Mouse (Mus musculus) activated CD4-positive, CD25-positive, alpha-beta regulatory T cell, adult 4 months (primary cell): ENCODE measurements around the gene E030018B13Rik. TPM values are rescaled to one million over a fixed set of nuclear protein-coding genes. Genes with fewer than 3 reads are reported as not detected.

ENCODE experiments used
- ATAC-seq: one replicate; pipeline ENCODE4 v1.8.0; 2017
- polyA plus RNA-seq, 2 experiments: library from polyadenylated mRNA; unstranded; fragments of 100-300 nt; shearing (Covaris generic); gene quantifications; one replicate each; pipeline ENCODE4 v1.2.1; 2017

Gene E030018B13Rik
- polyA plus RNA-seq, 2 experiments from 2014 or later = 0.56 TPM; not detected in 1

- no peak for ATAC-seq
Measured at GRCm38 (mm10) chr7:63898201-63898600, 18.5 kb upstream of the E030018B13Rik start.

- no peak for ATAC-seq
Measured at GRCm38 (mm10) chr7:63899925-63900324, 16.7 kb upstream of the E030018B13Rik start.

- no peak for ATAC-seq
Measured at GRCm38 (mm10) chr7:63900411-63900810, 16.2 kb upstream of the E030018B13Rik start.

- no peak for ATAC-seq
Measured at GRCm38 (mm10) chr7:63901346-63901745, 15.3 kb upstream of the E030018B13Rik start.

GRCm38 (mm10) chr7:63901942-63902341 is 14.7 kb upstream of the E030018B13Rik start:
- ATAC-seq = no peak

- ATAC-seq = no peak
Measured at GRCm38 (mm10) chr7:63902604-63903210, 13.9 kb upstream of the E030018B13Rik start.

GRCm38 (mm10) chr7:63903635-63904380 is 12.8 kb upstream of the E030018B13Rik start:
- no peak for ATAC-seq

- no peak for ATAC-seq
Measured at GRCm38 (mm10) chr7:63905190-63905589, 11.5 kb upstream of the E030018B13Rik start.

GRCm38 (mm10) chr7:63905642-63906041 is 11.0 kb upstream of the E030018B13Rik start:
- ATAC-seq = no peak

- ATAC-seq = no peak
Measured at GRCm38 (mm10) chr7:63907778-63908495, 8.7 kb upstream of the E030018B13Rik start.

GRCm38 (mm10) chr7:63908496-63909285 is 8.0 kb upstream of the E030018B13Rik start:
- no peak for ATAC-seq

- no peak for ATAC-seq
Measured at GRCm38 (mm10) chr7:63910225-63910624, 6.4 kb upstream of the E030018B13Rik start.

- ATAC-seq = no peak
Measured at GRCm38 (mm10) chr7:63910912-63911311, 5.7 kb upstream of the E030018B13Rik start.

- no peak for ATAC-seq
Measured at GRCm38 (mm10) chr7:63911383-63912233, 5.0 kb upstream of the E030018B13Rik start.

- no peak for ATAC-seq
Measured at GRCm38 (mm10) chr7:63912234-63912810, 4.3 kb upstream of the E030018B13Rik start.

- no peak for ATAC-seq
Measured at GRCm38 (mm10) chr7:63912924-63913723, 3.5 kb upstream of the E030018B13Rik start.

- ATAC-seq = no peak
Measured at GRCm38 (mm10) chr7:63913724-63914692, 2.6 kb upstream of the E030018B13Rik start.

GRCm38 (mm10) chr7:63914891-63915290 is 1.8 kb upstream of the E030018B13Rik start:
- ATAC-seq = no peak

- ATAC-seq = no peak
Measured at GRCm38 (mm10) chr7:63917693-63918092, 1.0 kb downstream of the E030018B13Rik start.
